Mouse (Mus musculus) megakaryocyte, embryonic 14.5 days (primary cell): Measurements from ENCODE around the gene Foxred2. TPM values are rescaled to one million over a fixed set of nuclear protein-coding genes. Genes with fewer than 3 reads are reported as not detected.
A peak's percentile ranks its signal among the peaks of the same experiment; 100 is the strongest.

Experiments used
- H3K27me3 ChIP-seq: replicated peaks from 2 replicates; pipeline ENCODE3; 2012; ENCODE audit warnings: inconsistent platforms
- H3K36me3 ChIP-seq: replicated peaks from 2 replicates; pipeline ENCODE3; 2012; ENCODE audit warnings: low read length, inconsistent platforms, mixed read lengths
- H3K4me1 ChIP-seq: 2 replicates; pipeline ENCODE4 v1.6.1; 2012; ENCODE audit warnings: inconsistent platforms
- H3K4me3 ChIP-seq: replicated peaks from 2 replicates; pipeline ENCODE3; 2012; ENCODE audit warnings: moderate library complexity, mild to moderate bottlenecking, inconsistent platforms
- H3K9me3 ChIP-seq: 2 replicates; pipeline ENCODE4 v1.6.1; 2012; ENCODE audit warnings: inconsistent platforms
- FLI1 ChIP-seq: IDR thresholded peaks from 2 replicates; pipeline ENCODE4 v1.6.1; 2012; ENCODE audit warnings: low read length, inconsistent platforms, mixed read lengths
- GATA1 ChIP-seq: IDR thresholded peaks from 3 replicates; pipeline ENCODE4 v1.6.1; 2012; ENCODE audit warnings: mixed read lengths, low read length, inconsistent platforms, borderline replicate concordance
- polyA plus RNA-seq: library from polyadenylated mRNA; stranded (reverse); fragments of >175 nt; gene quantifications from 2 replicates; pipeline ENCODE4 v1.2.3, GENCODE M21; 2012; ENCODE audit warnings: low replicate concordance; ENCODE audit not compliant: insufficient read depth

Foxred2 gene
- polyA plus RNA-seq, 1 experiment = 0.66 TPM

GRCm38 (mm10) chr15:77974165-77974841, 17.8 kb upstream of the Foxred2 start:
- Histone ChIP-seq H3K9me3 (no peaks in the 10 kb centered on the region), H3K27me3 (peaks cover 22% of the 10 kb centered on the region), H3K4me1 (peaks cover 43% of the 10 kb centered on the region), H3K36me3 (no peaks in the 10 kb centered on the region), H3K4me3 (no peak overlapping the region)
- TF ChIP-seq FLI1 (no peak), GATA1 (no peak)

DNA sequence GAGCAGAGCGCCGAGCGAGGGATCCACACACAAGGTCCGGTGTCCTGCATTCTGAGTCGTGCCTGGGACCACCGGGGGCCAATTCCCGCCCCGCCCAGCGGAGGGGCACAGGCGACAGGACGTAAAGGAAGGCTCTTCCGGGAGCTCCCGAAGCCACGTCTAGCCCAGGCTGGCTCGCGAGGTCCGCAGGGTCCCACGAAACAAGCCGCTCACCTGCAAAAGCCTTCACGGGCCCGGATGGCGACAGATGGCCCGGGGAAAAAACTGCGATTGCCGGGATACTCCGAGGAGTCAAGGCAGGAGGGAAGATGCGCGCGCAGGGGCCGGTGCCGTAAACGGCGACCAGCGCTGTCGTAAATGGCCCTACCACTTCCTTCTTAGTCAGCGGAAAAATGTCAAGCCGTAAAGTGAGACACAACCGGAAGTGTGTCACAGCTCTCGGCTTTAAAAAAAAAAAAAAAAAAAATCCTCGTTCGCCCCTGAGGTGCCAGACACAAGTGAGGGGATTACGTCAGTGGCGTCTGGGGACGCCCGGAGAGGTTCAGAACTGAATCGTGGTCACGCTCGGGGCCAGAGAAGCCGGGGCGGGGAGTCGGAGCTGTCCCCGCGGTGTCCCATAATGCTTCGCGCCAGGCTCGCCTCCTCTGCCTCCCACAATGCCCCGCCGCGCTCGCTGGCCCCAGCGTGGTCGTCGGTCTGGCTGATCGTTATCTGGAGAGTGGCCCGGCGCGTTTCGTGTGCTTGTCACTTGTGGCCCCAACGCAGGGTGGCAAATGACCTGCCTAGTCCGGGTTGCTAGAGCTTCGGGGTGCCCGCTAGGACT, 14.2 kb upstream of the Foxred2 start, which contains the start of gene Eif3d:
Gene Eif3d, minus strand, starts transcription at position 344 of the 823 bp plus-strand sequence.
- H3K36me3 ChIP-seq = peaks cover 36% of the 10 kb centered on the region
- H3K4me1 ChIP-seq = peaks cover 63% of the 10 kb centered on the region
- H3K9me3 ChIP-seq = no peaks in the 10 kb centered on the region
- TF ChIP-seq FLI1 (peak; percentile 53; the same call in 1 of the 2 replicates), GATA1 (0 out of 3 replicates have a peak, but pooled peaks have one; percentile 43)
- peak within 1 kb of the TSS; percentile 97 for H3K4me3 ChIP-seq
- peaks cover under 1% of the 10 kb centered on the region for H3K27me3 ChIP-seq

GRCm38 (mm10) chr15:77969940-77970469, 13.5 kb upstream of the Foxred2 start:
- H3K27me3 ChIP-seq = no peaks in the 10 kb centered on the region
- no peak for TF ChIP-seq GATA1
- no peak for TF ChIP-seq FLI1
- peak overlapping the region; percentile 97 for H3K4me3 ChIP-seq
- H3K36me3 ChIP-seq = peaks cover 42% of the 10 kb centered on the region
- H3K4me1 ChIP-seq = peaks cover 70% of the 10 kb centered on the region
- H3K9me3 ChIP-seq = no peaks in the 10 kb centered on the region

DNA sequence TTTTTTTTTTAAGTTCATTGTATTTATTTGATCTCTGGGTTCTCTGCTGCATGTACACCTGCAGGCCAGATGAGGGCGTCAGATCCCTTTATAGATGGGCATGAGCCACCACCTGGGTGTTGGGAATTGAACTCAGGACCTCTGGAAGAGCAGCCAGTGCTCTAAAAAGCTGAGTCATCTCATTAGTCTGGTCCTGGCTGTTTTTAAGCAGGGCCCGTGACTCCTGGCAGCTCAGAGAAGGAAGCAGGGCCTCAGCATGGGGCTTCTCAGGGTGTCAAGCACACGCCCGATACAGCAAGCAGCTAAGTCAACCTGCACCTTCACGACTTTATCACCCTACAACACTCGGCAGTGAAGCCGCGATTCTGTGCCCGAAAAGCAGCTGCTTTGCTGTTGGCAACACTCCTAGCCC, 8.6 kb upstream of the Foxred2 start:
- Histone ChIP-seq H3K36me3 (peaks cover 91% of the 10 kb centered on the region), H3K4me1 (peaks cover 52% of the 10 kb centered on the region), H3K27me3 (no peaks in the 10 kb centered on the region), H3K9me3 (no peaks in the 10 kb centered on the region), H3K4me3 (no peak overlapping the region)
- no peak for TF ChIP-seq GATA1
- no peak for TF ChIP-seq FLI1

GRCm38 (mm10) chr15:77962447-77962846, 5.9 kb upstream of the Foxred2 start:
- Histone ChIP-seq H3K36me3 (peaks cover 96% of the 10 kb centered on the region), H3K27me3 (no peaks in the 10 kb centered on the region)

GRCm38 (mm10) chr15:77960693-77961092, 4.2 kb upstream of the Foxred2 start:
- peaks cover 37% of the 10 kb centered on the region for H3K4me1 ChIP-seq
- no peak for TF ChIP-seq GATA1
- TF ChIP-seq FLI1 = no peak
- H3K36me3 ChIP-seq = peaks cover 78% of the 10 kb centered on the region
- H3K9me3 ChIP-seq = no peaks in the 10 kb centered on the region
- no peak overlapping the region for H3K4me3 ChIP-seq
- H3K27me3 ChIP-seq = peaks cover 1% of the 10 kb centered on the region

More at GRCm38 (mm10) chr15:77962447-77962846, 5.9 kb upstream of the Foxred2 start:
- Histone ChIP-seq H3K4me1 (peaks cover 36% of the 10 kb centered on the region), H3K9me3 (no peaks in the 10 kb centered on the region), H3K4me3 (no peak overlapping the region)
- TF ChIP-seq GATA1 (no peak), FLI1 (no peak)

- H3K27me3 ChIP-seq = peaks cover 6% of the 10 kb centered on the region
- H3K4me1 ChIP-seq = peaks cover 37% of the 10 kb centered on the region
- H3K9me3 ChIP-seq = no peaks in the 10 kb centered on the region
- TF ChIP-seq GATA1 = no peak
- TF ChIP-seq FLI1 = no peak
- peaks cover 66% of the 10 kb centered on the region for H3K36me3 ChIP-seq
- H3K4me3 ChIP-seq = no peak overlapping the region
Observed at GRCm38 (mm10) chr15:77958071-77958470, 1.5 kb upstream of the Foxred2 start.

- Histone ChIP-seq H3K4me1 (peaks cover 36% of the 10 kb centered on the region), H3K4me3 (no peak overlapping the region), H3K27me3 (peaks cover 6% of the 10 kb centered on the region), H3K9me3 (no peaks in the 10 kb centered on the region), H3K36me3 (peaks cover 66% of the 10 kb centered on the region)
- TF ChIP-seq FLI1 = no peak
- no peak for TF ChIP-seq GATA1
Observed at GRCm38 (mm10) chr15:77957625-77958024, 1.1 kb upstream of the Foxred2 start.

- Histone ChIP-seq H3K9me3 (no peaks in the 10 kb centered on the region), H3K27me3 (peaks cover 6% of the 10 kb centered on the region), H3K36me3 (peaks cover 66% of the 10 kb centered on the region), H3K4me1 (peaks cover 37% of the 10 kb centered on the region), H3K4me3 (peak overlapping the region; percentile 92)
- TF ChIP-seq FLI1 = no peak
- TF ChIP-seq GATA1 = no peak
Observed at GRCm38 (mm10) chr15:77955440-77956403, 800 bp downstream of the Foxred2 start.
